Mouse (Mus musculus) mouse trophoblast stem cell (cell line): Measurements from ENCODE around the gene Tmem262.
"Not testable (repeated sequence)": the region's sequence is repeated elsewhere in the genome, so short reads cannot be mapped to it uniquely, and the experiment has no call there.

ENCODE experiments used
- in situ Hi-C, 2 experiments: fragments of 300-500 bp; cut with MseI, MboI; formaldehyde crosslinking; loops; 2 replicates in 1 of 2; 3 replicates in 1 of 2; pipeline ENCODE4 v1.15.1; 2025

The Tmem262 gene

GRCm38 (mm10) chr19:6079983-6080480 is at the start of gene Tmem262:
Tmem262 (plus strand) TSS chr19:6080033.
- in situ Hi-C loops, result no loop called here

- in situ Hi-C loops, result no loop called here
Observed at GRCm38 (mm10) chr19:6030520-6031280, 49.1 kb upstream of the Tmem262 start.

- in situ Hi-C loops, result no loop called here
Observed at GRCm38 (mm10) chr19:6035966-6036585, 43.8 kb upstream of the Tmem262 start.

GRCm38 (mm10) chr19:6037695-6038094 is 42.1 kb upstream of the Tmem262 start:
- in situ Hi-C loops, result no loop called here

- in situ Hi-C loops, result no loop called here
Observed at GRCm38 (mm10) chr19:6038326-6038725, 41.5 kb upstream of the Tmem262 start.

GRCm38 (mm10) chr19:6040002-6040401 is 39.8 kb upstream of the Tmem262 start:
- in situ Hi-C loops, result no loop called here

- in situ Hi-C loops, result no loop called here
Observed at GRCm38 (mm10) chr19:6042293-6042692, 37.5 kb upstream of the Tmem262 start.

GRCm38 (mm10) chr19:6044102-6044501 is 35.7 kb upstream of the Tmem262 start:
- in situ Hi-C loops, result not testable (repeated sequence)

GRCm38 (mm10) chr19:6045366-6046293 is 34.2 kb upstream of the Tmem262 start:
- in situ Hi-C loops, result no loop called here

- in situ Hi-C loops, result no loop called here
Observed at GRCm38 (mm10) chr19:6046294-6047153, 33.3 kb upstream of the Tmem262 start, which contains the start of gene Syvn1. Syvn1 (plus strand) TSS chr19:6046576.

GRCm38 (mm10) chr19:6047154-6047898 is 32.5 kb upstream of the Tmem262 start:
- in situ Hi-C loops, result no loop called here

- in situ Hi-C loops, result no loop called here
Observed at GRCm38 (mm10) chr19:6047899-6048166, 32.0 kb upstream of the Tmem262 start.

GRCm38 (mm10) chr19:6048681-6049410 is 31.0 kb upstream of the Tmem262 start:
- in situ Hi-C loops, result no loop called here

- in situ Hi-C loops, result no loop called here
Observed at GRCm38 (mm10) chr19:6052516-6052915, 27.3 kb upstream of the Tmem262 start.

- in situ Hi-C loops, result no loop called here
Observed at GRCm38 (mm10) chr19:6054296-6054695, 25.5 kb upstream of the Tmem262 start.

- in situ Hi-C loops, result no loop called here
Observed at GRCm38 (mm10) chr19:6056696-6057095, 23.1 kb upstream of the Tmem262 start.

GRCm38 (mm10) chr19:6057313-6058096 is 22.3 kb upstream of the Tmem262 start, which contains the start of the genes Mrpl49 and Fau:
Mrpl49 (minus strand) TSS chr19:6057785.
Fau (plus strand) TSS chr19:6057844.
- in situ Hi-C loops, result no loop called here

- in situ Hi-C loops, result no loop called here
Observed at GRCm38 (mm10) chr19:6058513-6058912, 21.3 kb upstream of the Tmem262 start.

GRCm38 (mm10) chr19:6058966-6059365 is 20.9 kb upstream of the Tmem262 start:
- in situ Hi-C loops, result no loop called here
